Mouse (Mus musculus) CH12.LX (cell line): ENCODE data around the gene Il17c. TPM values are rescaled to one million over a fixed set of nuclear protein-coding genes. Genes with fewer than 3 reads are reported as not detected.

Experiments
- DNase-seq: peaks from one replicate; pipeline ENCODE4 v3.0.0-alpha.2; 2013; ENCODE audit errors: extremely low read depth
- H3K27ac ChIP-seq: 2 replicates; pipeline ENCODE4 v1.5.1; 2012; ENCODE audit warnings: low read depth, mild to moderate bottlenecking, control low read depth, moderate library complexity; ENCODE audit not compliant: insufficient read depth
- H3K27me3 ChIP-seq: replicated peaks from 2 replicates; pipeline ENCODE3; 2012; ENCODE audit warnings: inconsistent platforms
- H3K36me3 ChIP-seq, 2 experiments: replicated peaks in 1 of 2; 2 replicates each; pipeline versions ENCODE3 to v1.6.1; 2012; ENCODE audit warnings: inconsistent platforms in 1 of 2, low read length in 1 of 2, mild to moderate bottlenecking in 1 of 2, mixed read lengths in 1 of 2, moderate library complexity in 1 of 2; ENCODE audit not compliant: control insufficient read depth in 1 of 2, insufficient read depth in 1 of 2
- H3K4me1 ChIP-seq, 2 experiments: 2 replicates each; pipeline ENCODE4 v1.6.1; 2012; ENCODE audit warnings: inconsistent platforms in 1 of 2, moderate library complexity in 1 of 2; ENCODE audit not compliant: insufficient read depth in 2 of 2, control insufficient read depth in 1 of 2
- H3K4me2 ChIP-seq: 2 replicates; pipeline ENCODE4 v1.6.1; 2012; ENCODE audit warnings: low read depth, mild to moderate bottlenecking, control low read depth; ENCODE audit not compliant: poor library complexity, insufficient read depth, severe bottlenecking
- H3K4me3 ChIP-seq, 3 experiments: fragments of 150-350 bp in 1 of 3; sonication (generic) in 1 of 3; replicated peaks in 1 of 3; 2 replicates each; pipeline versions ENCODE3 to v1.5.1; 2011 to 2012; ENCODE audit warnings: low read depth in 2 of 3, low read length in 2 of 3, mild to moderate bottlenecking in 2 of 3, moderate library complexity in 2 of 3, control low read depth in 1 of 3, improper control_type of control experiment in 1 of 3, inconsistent platforms in 1 of 3, mixed read lengths in 1 of 3; ENCODE audit not compliant: poor library complexity in 1 of 3
- H3K79me2 ChIP-seq: replicated peaks from 2 replicates; pipeline ENCODE4 v1.6.1; 2012; ENCODE audit warnings: mild to moderate bottlenecking, moderate library complexity; ENCODE audit not compliant: control insufficient read depth, poor library complexity, insufficient read depth, severe bottlenecking; ENCODE audit errors: extremely low read depth
- H3K9ac ChIP-seq: 2 replicates; pipeline ENCODE4 v1.6.1; 2012; ENCODE audit warnings: low read depth, mild to moderate bottlenecking, control low read depth, moderate library complexity; ENCODE audit not compliant: insufficient read depth
- H3K9me3 ChIP-seq: replicated peaks from 2 replicates; pipeline ENCODE3; 2012; ENCODE audit warnings: low read length, inconsistent platforms, mixed read lengths
- BHLHE40 ChIP-seq: IDR thresholded peaks from 2 replicates; pipeline ENCODE4 v1.6.1; 2011; ENCODE audit warnings: mild to moderate bottlenecking, low read depth, low read length, improper control_type of control experiment
- CHD1 ChIP-seq: IDR thresholded peaks from 2 replicates; pipeline ENCODE4 v1.6.1; 2012; ENCODE audit warnings: low read depth, low read length, improper control_type of control experiment, inconsistent platforms
- CHD2 ChIP-seq: IDR thresholded peaks from 2 replicates; pipeline ENCODE4 v1.6.1; 2011; ENCODE audit warnings: low read length, improper control_type of control experiment
- E2F4 ChIP-seq: IDR thresholded peaks from 2 replicates; pipeline ENCODE4 v1.6.1; 2011; ENCODE audit warnings: low read depth, low read length, improper control_type of control experiment; ENCODE audit not compliant: insufficient replicate concordance
- ELF1 ChIP-seq: IDR thresholded peaks from 2 replicates; pipeline ENCODE4 v1.6.1; 2014; ENCODE audit warnings: low read depth, mild to moderate bottlenecking, inconsistent platforms, low read length, improper control_type of control experiment
- EP300 ChIP-seq: IDR thresholded peaks from 2 replicates; pipeline ENCODE4 v1.6.1; 2011; ENCODE audit warnings: low read length, improper control_type of control experiment
- ETS1 ChIP-seq: conservative IDR thresholded peaks from 2 replicates; pipeline ENCODE4 v1.6.1; 2012; ENCODE audit warnings: low read depth, mild to moderate bottlenecking, inconsistent platforms, low read length, improper control_type of control experiment, moderate library complexity
- HCFC1 ChIP-seq: IDR thresholded peaks from 2 replicates; pipeline ENCODE4 v1.6.1; 2012; ENCODE audit warnings: low read depth, mild to moderate bottlenecking, inconsistent platforms, low read length, improper control_type of control experiment
- IRF4 ChIP-seq: IDR thresholded peaks from 2 replicates; pipeline ENCODE4 v1.6.1; 2014; ENCODE audit warnings: low read depth, mild to moderate bottlenecking, inconsistent platforms, low read length, improper control_type of control experiment
- KAT2A ChIP-seq: IDR thresholded peaks from 2 replicates; pipeline ENCODE4 v1.6.1; 2012; ENCODE audit warnings: low read length, improper control_type of control experiment, inconsistent platforms; ENCODE audit not compliant: insufficient replicate concordance
- MAX ChIP-seq: IDR thresholded peaks from 2 replicates; pipeline ENCODE4 v1.6.1; 2011; ENCODE audit warnings: low read length, improper control_type of control experiment
- MEF2A ChIP-seq: IDR thresholded peaks from 2 replicates; pipeline ENCODE4 v1.6.1; 2014; ENCODE audit warnings: low read depth, mild to moderate bottlenecking, inconsistent platforms, low read length, improper control_type of control experiment, borderline replicate concordance
- MYC ChIP-seq: IDR thresholded peaks from 2 replicates; pipeline ENCODE4 v1.6.1; 2011; ENCODE audit warnings: low read depth, mild to moderate bottlenecking, improper control_type of control experiment, low read length
- NRF1 ChIP-seq: IDR thresholded peaks from 2 replicates; pipeline ENCODE4 v1.6.1; 2014; ENCODE audit warnings: low read depth, mild to moderate bottlenecking, inconsistent platforms, low read length, improper control_type of control experiment, moderate library complexity
- POLR2A ChIP-seq: IDR thresholded peaks from 2 replicates; pipeline ENCODE4 v1.6.1; 2011; ENCODE audit warnings: low read depth, mild to moderate bottlenecking, improper control_type of control experiment, low read length
- POLR2AphosphoS2 ChIP-seq: IDR thresholded peaks from 2 replicates; pipeline ENCODE4 v1.6.1; 2011; ENCODE audit warnings: low read depth, low read length, improper control_type of control experiment
- RAD21 ChIP-seq: IDR thresholded peaks from 2 replicates; pipeline ENCODE4 v1.6.1; 2011; ENCODE audit warnings: low read depth, mild to moderate bottlenecking, low read length, improper control_type of control experiment, moderate library complexity
- RCOR1 ChIP-seq: conservative IDR thresholded peaks from 2 replicates; pipeline ENCODE4 v1.6.1; 2012; ENCODE audit warnings: low read depth, mild to moderate bottlenecking, inconsistent platforms, low read length, improper control_type of control experiment
- TBP ChIP-seq: conservative IDR thresholded peaks from 2 replicates; pipeline ENCODE4 v1.6.1; 2011; ENCODE audit warnings: low read depth, low read length, improper control_type of control experiment
- UBTF ChIP-seq: IDR thresholded peaks from 2 replicates; pipeline ENCODE4 v1.6.1; 2012; ENCODE audit warnings: low read depth, mild to moderate bottlenecking, inconsistent platforms, low read length, improper control_type of control experiment, moderate library complexity
- USF1 ChIP-seq: IDR thresholded peaks from 2 replicates; pipeline ENCODE4 v1.6.1; 2014; ENCODE audit warnings: low read depth, mild to moderate bottlenecking, inconsistent platforms, low read length, improper control_type of control experiment
- USF2 ChIP-seq: conservative IDR thresholded peaks from 2 replicates; pipeline ENCODE4 v1.6.1; 2011; ENCODE audit warnings: low read depth, low read length, improper control_type of control experiment
- ZC3H11A ChIP-seq: IDR thresholded peaks from 2 replicates; pipeline ENCODE4 v1.6.1; 2012; ENCODE audit warnings: low read depth, mild to moderate bottlenecking, inconsistent platforms, low read length, improper control_type of control experiment
- ZKSCAN1 ChIP-seq: IDR thresholded peaks from 2 replicates; pipeline ENCODE4 v1.6.1; 2012; ENCODE audit warnings: low read depth, inconsistent platforms, low read length, improper control_type of control experiment, borderline replicate concordance
- ZMIZ1 ChIP-seq: IDR thresholded peaks from 2 replicates; pipeline ENCODE4 v1.6.1; 2012; ENCODE audit warnings: low read depth, mild to moderate bottlenecking, inconsistent platforms, low read length, improper control_type of control experiment
- ZNF384 ChIP-seq: IDR thresholded peaks from 2 replicates; pipeline ENCODE4 v1.6.1; 2012; ENCODE audit warnings: low read depth, low read length, improper control_type of control experiment, inconsistent platforms
- dilution Hi-C: fragments of 300-500 bp; cut with MboI; formaldehyde crosslinking; loops from 2 replicates; pipeline ENCODE4 v1.14.3; 2020; ENCODE audit warnings: low sequenced_read_pairs; ENCODE audit not compliant: extremely low pct_unique_long_range_greater_than_20kb, extremely low pct_ligation_motif_present
- in situ Hi-C: fragments of 300-500 bp; cut with MboI; formaldehyde crosslinking; loops from 3 replicates; pipeline ENCODE4 v1.14.3; 2019; ENCODE audit warnings: low sequenced_read_pairs, low pct_ligation_motif_present, low pct_unique_long_range_greater_than_20kb, mixed read lengths
- polyA plus RNA-seq: library from polyadenylated mRNA; unstranded; fragments of >175 nt; gene quantifications from 2 replicates; pipeline ENCODE4 v1.2.1, GENCODE M21; 2012; ENCODE audit warnings: low read depth; ENCODE audit not compliant: insufficient read length
- total RNA-seq, 2 experiments: library from RNA; depleted of rRNA; stranded (reverse); fragments of 300-350 nt in 1 of 2; fragments of >200 nt in 1 of 2; gene quantifications; 2 replicates each; pipeline ENCODE4 v1.2.3; 2012 to 2014

Gene Il17c
- total and polyA plus RNA-seq, 3 experiments = 0.33 TPM; not detected in 2

DNA sequence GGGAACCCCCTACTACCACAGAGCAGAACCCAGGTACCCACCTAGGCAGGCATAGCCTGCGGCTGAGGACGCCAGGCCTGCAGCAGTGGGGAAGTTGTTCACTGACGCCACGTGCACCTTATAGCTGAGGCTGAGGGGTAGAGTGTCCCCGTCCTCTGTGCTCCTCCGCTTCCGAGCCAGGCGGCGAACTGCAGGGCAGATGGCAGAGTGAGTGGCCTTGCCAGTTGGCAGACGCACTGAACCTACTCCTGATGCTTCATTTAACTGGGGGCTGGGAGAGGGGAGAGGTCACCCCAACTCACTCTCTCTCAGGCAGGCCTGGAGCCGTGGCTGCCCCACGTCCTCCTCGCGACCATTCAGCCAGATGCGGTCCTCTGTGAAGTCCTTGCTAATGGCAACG, 17.5 kb downstream of the Il17c start:
- peaks cover 11% of the 10 kb centered on the region for H3K9me3 ChIP-seq
- no peak overlapping the region for H3K4me2 ChIP-seq
- H3K27me3 ChIP-seq = no peaks in the 10 kb centered on the region
- no peak overlapping the region for H3K4me3 ChIP-seq
- H3K36me3 ChIP-seq = peaks cover 41 to 65% of the 10 kb centered on the region in 2 experiments
- no peaks in the 10 kb centered on the region for H3K79me2 ChIP-seq
- no peak overlapping the region for H3K27ac ChIP-seq
- dilution Hi-C loops = no loop called here
- TF ChIP-seq ELF1 (no peak), ETS1 (no peak), E2F4 (no peak), RAD21 (no peak), MAX (no peak), USF1 (no peak), HCFC1 (no peak), CHD1 (no peak), NRF1 (no peak), USF2 (no peak), EP300 (no peak), IRF4 (no peak), KAT2A (no peak), ZNF384 (no peak), MYC (no peak), ZMIZ1 (no peak), UBTF (no peak), CHD2 (no peak), ZKSCAN1 (no peak), ZC3H11A (no peak)
- peaks cover 8 to 54% of the 10 kb centered on the region in 2 experiments for H3K4me1 ChIP-seq
- no peak for DNase-seq
- in situ Hi-C loops = loop anchor here (25.0 kb wide), 1 partner anchor 852 kb away; the partner anchor contains the start of genes Fbxo31 and Map1lc3b
- H3K9ac ChIP-seq = no peak overlapping the region

DNA sequence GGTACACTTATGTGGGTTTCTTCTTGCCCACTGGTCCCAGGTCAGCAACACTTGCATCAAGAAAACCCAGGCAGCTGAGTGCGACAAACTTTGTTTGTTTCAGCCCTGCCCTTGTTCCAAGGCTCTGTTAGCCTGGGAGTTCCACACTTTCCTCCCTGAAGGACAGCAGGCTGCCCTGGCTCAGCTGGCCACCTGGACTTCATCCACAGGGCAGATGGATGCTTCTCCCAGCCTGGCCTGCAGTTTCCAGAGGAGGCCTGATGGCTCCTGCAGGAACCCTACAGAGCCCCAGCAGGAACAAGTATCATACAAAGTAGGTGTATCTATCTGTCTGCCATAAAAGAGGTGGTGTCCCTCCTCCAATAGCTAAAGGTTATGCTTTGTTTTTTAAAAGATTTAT, 19.5 kb downstream of the Il17c start:
- Histone ChIP-seq H3K27me3 (no peaks in the 10 kb centered on the region), H3K4me2 (no peak overlapping the region), H3K36me3 (peaks cover 35 to 51% of the 10 kb centered on the region in 2 experiments), H3K4me3 (no peak overlapping the region), H3K27ac (no peak overlapping the region), H3K9me3 (peaks cover 5% of the 10 kb centered on the region), H3K9ac (no peak overlapping the region), H3K79me2 (no peaks in the 10 kb centered on the region), H3K4me1 (peaks cover 4 to 57% of the 10 kb centered on the region in 2 experiments; a peak in 3 of 4 replicates)
- in situ Hi-C loops (loop anchor here (25.0 kb wide), 1 partner anchor 854 kb away; the partner anchor contains the start of genes Fbxo31 and Map1lc3b), dilution Hi-C loops (no loop called here)
- no peak for DNase-seq
- TF ChIP-seq POLR2A (no peak), E2F4 (no peak), POLR2AphosphoS2 (no peak), MEF2A (no peak), TBP (no peak), RCOR1 (no peak), ZKSCAN1 (no peak), BHLHE40 (no peak), HCFC1 (no peak), IRF4 (no peak)
- TF ChIP-seq, all 38 proteins: peak for 0
